Mouse (Mus musculus): ENCODE measurements around the gene Ccnt1.
A peak's percentile ranks its signal among the peaks of the same experiment; 100 is the strongest.
"Not testable (repeated sequence)": the region's sequence is repeated elsewhere in the genome, so short reads cannot be mapped to it uniquely, and the experiment has no call there.

The Ccnt1 gene

DNA sequence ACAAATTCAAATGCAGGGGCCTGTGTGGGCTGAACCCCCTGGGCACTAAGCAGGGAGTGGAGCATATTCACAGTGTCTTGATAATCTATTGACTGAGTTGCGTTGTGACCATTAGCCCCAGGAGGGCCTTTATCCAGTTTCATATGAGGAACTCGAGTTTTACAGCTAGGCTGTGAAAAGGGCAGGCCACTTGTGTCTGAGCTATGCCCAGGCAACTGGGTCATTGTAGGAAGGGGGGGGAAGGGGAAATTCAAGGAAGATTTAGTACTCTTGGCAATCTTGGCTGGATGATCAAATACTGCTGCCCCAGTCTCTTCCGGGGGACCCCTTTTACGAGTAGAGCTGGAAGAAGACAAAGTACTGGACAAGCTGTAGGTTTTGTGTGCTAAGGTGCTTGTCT lies 27.4 kb downstream of the Ccnt1 start:
- no peak for DNase-seq (ENCODE audit: low spot score)

DNA sequence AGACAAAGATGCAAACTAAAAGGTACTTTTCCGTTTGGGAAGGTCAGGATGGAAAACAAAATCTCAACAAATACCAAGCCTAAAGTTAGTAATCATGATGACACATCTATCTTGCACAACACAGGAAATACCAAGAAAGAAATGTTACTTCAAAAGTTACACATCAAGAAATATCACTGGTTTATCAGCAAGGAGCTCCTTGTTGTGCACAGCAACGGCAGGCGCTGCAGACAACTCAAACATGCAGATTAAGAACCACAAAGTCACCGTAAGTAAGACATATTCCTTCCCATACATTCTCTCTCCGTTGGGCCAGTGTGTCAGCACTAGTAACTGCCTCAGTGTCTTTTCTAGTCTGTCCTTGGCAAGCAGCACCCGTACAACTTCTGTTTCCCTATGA lies 29.7 kb downstream of the Ccnt1 start:
- no peak for DNase-seq (ENCODE audit: low spot score)

DNA sequence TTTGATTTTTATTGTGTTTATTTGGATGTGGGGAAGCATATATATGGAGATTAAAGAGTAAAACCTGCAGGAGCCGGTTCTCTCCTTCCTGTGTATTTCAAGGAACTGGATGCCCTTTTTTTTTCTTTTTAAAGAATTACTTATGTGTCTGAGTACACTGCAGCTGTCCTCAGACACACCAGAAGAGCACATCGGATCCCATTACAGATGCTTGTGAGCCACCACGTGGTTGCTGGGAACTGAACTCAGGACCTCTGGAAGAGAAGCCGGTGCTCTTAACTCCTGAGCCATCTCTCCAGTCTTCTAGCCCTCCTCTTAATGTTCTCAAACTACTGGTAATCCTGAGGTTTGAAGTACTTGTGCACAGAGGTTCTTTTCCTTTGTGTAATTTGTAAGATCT lies 32.8 kb downstream of the Ccnt1 start:
- DNase-seq (ENCODE audit: low spot score), result no peak

DNA sequence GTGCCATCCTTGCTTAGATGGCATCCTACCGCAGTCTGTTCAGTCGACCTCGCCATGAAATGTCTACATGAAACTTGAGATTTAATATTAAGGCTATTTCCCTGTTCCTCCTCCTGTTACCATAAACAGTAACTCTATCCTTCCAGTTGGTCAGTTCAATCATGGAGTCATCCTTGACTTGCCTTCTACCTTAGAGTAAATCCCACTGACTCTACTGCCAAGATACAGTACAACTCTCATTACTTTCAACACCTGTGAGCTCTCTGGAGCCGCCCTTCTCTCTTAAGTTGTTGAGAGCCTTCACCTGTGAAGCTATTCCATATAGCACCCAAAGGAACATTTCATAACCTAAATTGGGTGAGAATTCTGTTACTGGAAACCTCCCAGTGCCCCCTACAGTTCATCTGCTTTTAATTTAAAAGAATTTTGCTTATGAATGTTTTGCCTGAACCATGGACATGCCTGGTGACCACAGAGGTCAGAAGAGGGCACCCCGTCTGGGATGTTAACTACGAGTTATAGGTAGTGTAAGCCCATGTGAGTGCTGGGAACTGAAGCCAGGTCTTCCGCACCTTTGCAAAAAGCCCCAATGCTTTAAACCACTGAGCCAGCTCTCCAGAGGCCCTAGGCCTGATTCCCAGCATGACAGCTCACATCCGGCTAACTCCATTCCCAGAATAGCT lies 33.8 kb downstream of the Ccnt1 start:
- DNase-seq (ENCODE audit: low spot score), result no peak

DNA sequence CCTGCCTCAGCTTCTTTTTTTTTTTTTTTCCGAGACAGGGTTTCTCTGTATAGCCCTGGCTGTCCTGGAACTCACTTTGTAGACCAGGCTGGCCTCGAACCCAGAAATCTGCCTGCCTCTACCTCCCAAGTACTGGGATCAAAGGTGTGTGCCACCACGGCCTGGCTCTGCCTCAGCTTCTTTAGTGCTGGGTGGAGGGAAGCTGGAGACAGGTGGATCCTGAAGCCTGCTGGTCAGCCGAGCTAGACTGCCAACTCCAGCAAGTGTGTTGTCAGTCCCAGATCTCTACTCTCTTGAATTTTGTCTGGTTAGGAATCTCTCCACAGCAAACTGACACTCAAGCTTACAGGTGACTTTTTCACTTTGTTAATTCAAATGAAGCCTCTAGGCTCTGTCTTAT lies 34.8 kb downstream of the Ccnt1 start:
- no peak for DNase-seq (ENCODE audit: low spot score)

GRCm38 (mm10) chr15:98533881-98534627 lies 36.7 kb downstream of the Ccnt1 start, which contains the start of gene Kansl2:
Kansl2 (minus strand) TSS chr15:98534264.
- peak; percentile 98 for DNase-seq (ENCODE audit: low spot score)

DNA sequence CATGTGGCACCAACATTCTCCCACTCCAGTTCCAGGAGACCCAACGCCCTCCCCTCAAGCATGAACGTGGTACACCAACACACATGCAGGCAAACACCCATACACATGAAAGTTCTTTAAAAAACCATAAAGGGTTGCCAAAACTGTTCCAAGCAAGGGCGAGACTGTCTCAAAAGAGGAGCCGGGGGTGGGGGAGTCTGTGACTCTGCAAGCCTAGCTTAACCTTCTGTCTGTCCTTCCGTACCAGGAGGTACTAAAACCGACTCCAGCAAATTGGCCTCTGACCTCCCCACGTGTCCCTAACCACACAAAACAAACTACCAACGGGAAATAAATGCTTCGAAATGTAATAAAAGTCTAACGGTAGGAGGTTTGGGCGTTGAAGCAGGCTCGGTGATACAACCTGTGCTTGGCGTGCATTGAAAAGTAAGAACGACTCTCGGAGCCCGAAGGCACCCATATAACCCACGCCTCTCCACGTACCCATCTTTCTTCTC lies 37.6 kb downstream of the Ccnt1 start:
- no peak for DNase-seq (ENCODE audit: low spot score)

DNA sequence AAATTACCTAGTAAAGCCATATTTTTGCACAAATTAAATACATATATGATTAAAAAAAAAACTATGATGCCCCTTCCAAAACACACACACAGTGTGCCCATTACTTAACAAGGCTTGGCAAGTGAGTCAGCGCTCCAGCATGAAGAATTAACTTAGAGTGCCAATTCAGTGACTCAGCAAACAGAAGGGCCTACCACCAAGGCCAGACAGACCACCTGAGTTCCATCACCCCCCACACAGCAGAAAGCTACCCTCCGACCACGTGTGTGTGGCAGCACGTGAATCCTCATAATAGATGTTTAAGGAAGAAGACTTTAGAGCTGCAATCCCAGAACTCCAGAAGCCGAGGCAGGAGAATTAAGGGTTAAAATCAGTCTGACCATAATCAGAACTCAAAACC lies 38.4 kb downstream of the Ccnt1 start:
- DNase-seq (ENCODE audit: low spot score), result no peak

GRCm38 (mm10) chr15:98528066-98528563 lies 42.6 kb downstream of the Ccnt1 start:
- DNase-seq (ENCODE audit: low spot score), result no peak

DNA sequence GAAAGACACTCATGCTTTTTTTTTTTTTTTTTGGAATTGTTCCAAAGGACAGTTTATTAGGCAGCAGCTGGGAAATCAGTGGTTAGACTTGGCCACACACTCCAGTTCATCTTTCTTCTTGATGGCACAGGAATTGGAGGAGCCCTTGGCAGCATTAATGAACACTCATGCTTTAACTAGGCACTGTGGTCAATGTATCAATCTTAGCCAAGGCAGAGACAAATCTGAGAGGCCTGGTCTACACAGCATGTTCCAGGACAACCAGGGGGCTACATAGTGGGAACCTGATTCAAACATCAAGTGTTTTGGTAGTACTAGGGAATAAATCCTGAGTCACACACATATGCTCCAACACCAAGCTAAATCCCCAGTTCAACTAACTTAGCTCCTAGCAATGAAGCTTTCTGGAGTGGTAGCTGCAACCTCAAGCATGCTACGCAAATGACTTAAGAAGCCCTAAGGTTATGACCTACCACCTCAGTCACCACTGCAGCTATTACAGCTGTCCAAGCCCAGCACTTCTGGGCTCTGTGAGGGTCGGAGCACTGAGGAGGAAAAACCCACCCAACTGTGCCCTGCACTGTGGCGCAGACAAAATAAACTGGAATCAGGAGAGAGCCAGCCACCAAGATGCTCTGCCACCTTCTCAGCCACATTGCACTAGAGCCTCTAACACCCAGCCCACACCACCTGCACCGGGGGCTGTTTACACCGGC lies 43.5 kb downstream of the Ccnt1 start:
- DNase-seq (ENCODE audit: low spot score), result no peak

DNA sequence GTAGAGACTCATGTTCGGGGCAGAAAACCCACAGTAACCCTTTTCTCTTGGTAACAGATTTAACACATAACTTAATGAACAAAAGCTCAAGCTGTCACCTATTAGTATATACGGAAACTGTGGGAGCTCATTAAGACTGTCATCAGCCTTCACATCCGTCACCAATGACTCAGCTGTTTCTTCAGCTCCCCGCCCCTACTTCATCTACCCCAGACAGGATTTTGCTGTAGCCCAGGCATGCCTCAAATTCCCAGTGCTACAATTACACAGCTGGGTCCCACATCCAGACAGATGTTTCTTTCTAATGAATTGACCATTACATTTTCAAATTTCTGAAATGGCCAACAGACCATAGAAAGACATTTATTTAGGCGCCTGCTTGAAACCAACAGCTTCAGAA lies 44.7 kb downstream of the Ccnt1 start:
- no peak for DNase-seq (ENCODE audit: low spot score)

- no peak for DNase-seq (ENCODE audit: low spot score)
Measured at GRCm38 (mm10) chr15:98521245-98521644, 49.5 kb downstream of the Ccnt1 start.

DNA sequence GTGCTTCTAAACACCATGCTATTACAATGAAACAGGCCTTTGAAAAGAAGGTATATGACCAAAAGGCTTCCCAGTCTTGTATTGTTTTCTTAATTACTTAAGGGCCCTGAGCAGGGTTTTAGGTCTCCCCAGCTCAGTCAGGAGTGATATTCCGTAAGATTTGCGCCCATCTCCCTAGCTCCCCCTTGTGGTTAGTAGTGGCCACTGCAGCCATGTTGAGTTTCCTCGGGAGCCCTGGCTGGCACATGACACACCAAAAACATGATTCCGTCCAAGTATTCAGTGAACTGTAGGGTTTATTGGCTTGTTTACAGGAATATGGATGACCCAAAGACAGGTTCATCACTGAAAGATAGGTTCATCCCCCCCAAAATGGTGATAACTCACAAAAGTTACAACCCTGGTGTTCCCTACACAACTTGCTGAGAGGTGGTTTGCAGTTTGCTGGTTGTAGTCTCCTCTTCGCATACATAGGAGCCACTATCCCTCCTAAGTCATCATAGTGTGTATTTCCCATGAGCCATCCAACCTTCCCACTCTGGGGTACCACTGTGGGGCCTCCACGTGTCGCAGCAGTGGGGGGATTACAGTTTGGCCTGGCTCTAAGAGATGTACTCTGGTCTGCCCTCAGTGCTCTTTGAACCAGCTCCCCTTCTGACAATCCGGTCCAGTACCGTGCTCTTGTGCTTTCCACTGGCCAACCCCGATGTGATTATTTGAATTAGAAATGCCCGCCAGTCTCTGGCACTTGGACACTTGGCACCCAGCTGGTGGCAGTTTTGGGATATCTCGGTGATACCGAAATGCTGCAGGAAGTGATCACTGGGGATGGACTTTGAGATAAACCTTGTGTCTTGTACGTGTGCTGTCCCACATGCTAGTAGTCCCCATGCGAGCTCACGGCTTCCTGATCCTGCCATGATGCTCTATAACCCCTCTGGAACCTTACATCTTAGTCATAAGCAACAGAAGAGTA lies 53.1 kb downstream of the Ccnt1 start:
- DNase-seq (ENCODE audit: low spot score), result peak; percentile 58

DNA sequence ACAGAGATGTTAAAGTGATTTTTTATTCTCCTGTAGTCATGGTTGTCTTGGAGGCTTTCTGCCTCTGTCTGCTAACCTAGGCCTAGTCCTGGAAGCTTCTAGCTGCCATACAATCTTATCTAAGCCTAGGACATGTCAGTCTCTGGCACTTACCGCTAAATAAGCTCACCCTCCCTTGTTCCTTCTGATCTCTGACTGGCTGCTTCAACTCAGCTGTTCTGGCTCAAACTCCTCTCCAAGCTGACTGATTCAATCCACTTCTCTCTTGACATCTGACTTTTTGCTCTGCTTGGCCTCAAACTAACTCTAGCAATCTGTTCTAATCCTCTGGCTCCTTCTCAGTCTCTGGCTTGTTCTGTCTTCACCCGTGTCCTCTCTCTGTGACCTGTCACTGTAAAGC lies 55.9 kb downstream of the Ccnt1 start:
- not testable (repeated sequence) for DNase-seq (ENCODE audit: low spot score)

DNA sequence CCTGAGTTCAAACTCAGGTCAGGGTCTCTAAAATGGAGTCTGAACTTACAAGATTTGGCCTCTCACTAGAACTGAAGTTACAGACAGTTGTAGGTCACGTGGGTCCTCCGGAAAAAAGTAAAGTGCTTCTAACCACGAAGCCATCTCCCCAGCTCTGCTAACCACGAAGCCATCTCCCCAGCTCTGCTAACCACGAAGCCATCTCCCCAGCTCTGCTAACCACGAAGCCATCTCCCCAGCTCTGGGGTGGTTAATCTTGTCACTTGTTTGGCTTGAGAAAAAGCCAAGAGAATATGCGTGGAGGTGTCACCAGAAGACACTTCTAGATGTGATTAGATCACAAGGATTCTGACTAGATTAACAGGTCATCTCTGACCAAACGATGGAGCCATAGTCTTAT lies 56.6 kb downstream of the Ccnt1 start:
- peak; percentile 72 for DNase-seq (ENCODE audit: low spot score)

- DNase-seq (ENCODE audit: low spot score), result not testable (repeated sequence)
Measured at GRCm38 (mm10) chr15:98513676-98514075, 57.0 kb downstream of the Ccnt1 start.

DNA sequence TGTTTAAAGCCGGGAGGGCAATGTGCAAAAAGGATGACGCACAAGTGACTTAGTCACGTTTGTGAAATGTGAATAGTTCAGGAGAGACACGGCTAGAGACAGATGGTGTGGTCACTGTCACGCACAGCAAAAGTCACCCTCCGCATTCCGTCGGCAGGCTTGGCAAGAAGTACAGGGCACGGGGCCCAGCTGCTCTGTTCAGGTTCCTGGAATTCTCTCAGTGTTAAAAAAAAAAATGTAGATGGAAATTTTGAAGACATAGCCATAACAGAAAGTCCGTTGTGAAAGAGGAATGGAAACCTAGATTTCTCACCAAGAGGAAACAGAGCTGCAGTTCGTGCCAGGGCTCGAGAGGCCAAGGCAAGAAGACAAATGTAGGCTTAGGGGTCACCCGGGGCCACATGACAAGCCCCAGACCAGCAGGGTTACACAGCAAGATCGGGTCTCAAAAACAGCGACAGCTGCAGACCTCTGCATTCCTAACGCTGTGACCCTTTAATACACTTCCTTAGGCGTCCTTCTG lies 57.9 kb downstream of the Ccnt1 start:
- DNase-seq (ENCODE audit: low spot score), result no peak

- no peak for DNase-seq (ENCODE audit: low spot score)
Measured at GRCm38 (mm10) chr15:98512232-98512631, 58.5 kb downstream of the Ccnt1 start.

DNA sequence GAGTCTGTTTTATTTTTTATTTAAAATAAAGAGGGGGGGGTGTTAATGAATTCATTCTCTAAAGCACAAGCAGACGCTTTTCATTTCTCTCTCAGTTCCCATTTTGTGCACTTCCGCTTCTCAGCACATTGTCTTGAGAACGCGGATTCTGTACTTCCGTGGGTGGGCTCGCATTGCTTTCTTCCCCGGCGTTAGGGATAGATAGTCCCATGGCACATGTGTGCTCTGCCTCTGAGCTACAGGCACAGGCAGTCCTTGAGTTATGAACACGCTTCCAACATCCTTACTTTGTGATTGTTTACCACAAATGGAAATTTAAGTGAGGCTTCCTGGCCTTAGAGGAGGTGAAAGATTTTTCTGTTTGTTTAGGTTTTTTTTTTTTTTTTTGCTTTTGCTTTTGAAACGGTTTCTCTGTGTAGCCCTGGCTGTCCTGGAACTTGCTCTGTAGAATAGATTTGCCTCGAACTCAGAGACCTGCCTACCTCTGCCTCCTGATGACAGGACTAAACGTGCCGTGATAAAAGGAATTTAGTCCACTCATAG lies 59.3 kb downstream of the Ccnt1 start:
- DNase-seq (ENCODE audit: low spot score), result peak; percentile 63

GRCm38 (mm10) chr15:98510438-98511385 lies 60.0 kb downstream of the Ccnt1 start:
- peak; percentile 79 for DNase-seq (ENCODE audit: low spot score)
